Mouse (Mus musculus) testis, adult 2 months (tissue): ENCODE measurements around the gene Ostc. TPM values are rescaled to one million over a fixed set of nuclear protein-coding genes. Genes with fewer than 3 reads are reported as not detected.

Experiments
- H3K27ac ChIP-seq: fragments of 200-500 bp; 2 replicates; pipeline ENCODE4 v1.5.1; 2012; ENCODE audit warnings: low read depth, low read length; ENCODE audit not compliant: control insufficient read depth, insufficient read depth
- H3K27me3 ChIP-seq: fragments of 200-500 bp; 2 replicates; pipeline ENCODE4 v1.6.1; 2012; ENCODE audit warnings: mild to moderate bottlenecking, low read length, moderate library complexity; ENCODE audit not compliant: control insufficient read depth, insufficient read depth
- H3K36me3 ChIP-seq: fragments of 200-500 bp; 2 replicates; pipeline ENCODE4 v1.6.1; 2012; ENCODE audit warnings: mild to moderate bottlenecking, low read length; ENCODE audit not compliant: control insufficient read depth, insufficient read depth
- H3K4me1 ChIP-seq: fragments of 200-500 bp; 2 replicates; pipeline ENCODE4 v1.6.1; 2012; ENCODE audit warnings: low read length; ENCODE audit not compliant: control insufficient read depth, insufficient read depth
- H3K4me3 ChIP-seq: fragments of 200-500 bp; 2 replicates; pipeline ENCODE4 v1.5.1; 2012; ENCODE audit warnings: low read depth, mild to moderate bottlenecking, low read length, moderate library complexity, mixed read lengths; ENCODE audit not compliant: control insufficient read depth
- CTCF ChIP-seq: fragments of 200-500 bp; IDR thresholded peaks from 2 replicates; pipeline ENCODE4 v1.5.1; 2012; ENCODE audit warnings: low read depth, mild to moderate bottlenecking, inconsistent platforms, low read length, moderate library complexity; ENCODE audit not compliant: control insufficient read depth, insufficient read depth, insufficient replicate concordance
- POLR2A ChIP-seq: fragments of 200-500 bp; IDR thresholded peaks from 2 replicates; pipeline ENCODE4 v1.6.1; 2012; ENCODE audit warnings: low read depth, mild to moderate bottlenecking, inconsistent platforms, low read length, moderate library complexity; ENCODE audit not compliant: control insufficient read depth
- polyA plus RNA-seq: library from polyadenylated mRNA; depleted of rRNA; stranded (reverse); fragments of >200 nt; gene quantifications from 2 replicates; pipeline ENCODE4 v1.2.3, GENCODE M21; 2012; rRNA removed

Ostc gene
- polyA plus RNA-seq: 23.3 and 27.2 TPM in 2 replicates

GRCm38 (mm10) chr3:130708967-130709924 is at the start of gene Ostc:
Ostc (minus strand) TSS chr3:130709444.
- H3K36me3 ChIP-seq: 0 out of 2 replicates have a peak, but pooled peaks cover 1% of the 10 kb centered on the region
- peak within 1 kb of the TSS; percentile 90 for H3K4me3 ChIP-seq
- H3K27ac ChIP-seq: peak within 1 kb of the TSS; percentile 67
- H3K27me3 ChIP-seq: no peaks in the 10 kb centered on the region
- peaks cover 5% of the 10 kb centered on the region for H3K4me1 ChIP-seq
- TF ChIP-seq CTCF (no peak), POLR2A (peak; percentile 88)

GRCm38 (mm10) chr3:130758157-130758841 is 49.1 kb upstream of the Ostc start:
- Histone ChIP-seq H3K4me1 (peaks cover 18% of the 10 kb centered on the region), H3K27me3 (no peaks in the 10 kb centered on the region; the same call in 1 of the 2 replicates), H3K36me3 (no peaks in the 10 kb centered on the region), H3K4me3 (no peak overlapping the region), H3K27ac (no peak overlapping the region)
- TF ChIP-seq POLR2A (no peak), CTCF (no peak)

GRCm38 (mm10) chr3:130757117-130757852 is 48.0 kb upstream of the Ostc start:
- no peaks in the 10 kb centered on the region; the same call in 1 of the 2 replicates for H3K27me3 ChIP-seq
- H3K4me3 ChIP-seq: no peak overlapping the region
- H3K4me1 ChIP-seq: peaks cover 18% of the 10 kb centered on the region
- TF ChIP-seq CTCF (no peak), POLR2A (no peak)
- no peak overlapping the region for H3K27ac ChIP-seq
- H3K36me3 ChIP-seq: no peaks in the 10 kb centered on the region

- Histone ChIP-seq H3K27ac (no peak overlapping the region), H3K27me3 (no peaks in the 10 kb centered on the region), H3K4me3 (no peak overlapping the region), H3K4me1 (no peaks in the 10 kb centered on the region), H3K36me3 (no peaks in the 10 kb centered on the region)
- TF ChIP-seq CTCF (no peak), POLR2A (no peak)
Measured at GRCm38 (mm10) chr3:130749206-130749605, 40.0 kb upstream of the Ostc start.

GRCm38 (mm10) chr3:130746673-130747619 is 37.7 kb upstream of the Ostc start:
- Histone ChIP-seq H3K36me3 (no peaks in the 10 kb centered on the region), H3K4me1 (no peaks in the 10 kb centered on the region), H3K27ac (no peak overlapping the region), H3K4me3 (no peak overlapping the region), H3K27me3 (no peaks in the 10 kb centered on the region)
- TF ChIP-seq POLR2A (no peak), CTCF (no peak)

- Histone ChIP-seq H3K27ac (no peak overlapping the region), H3K36me3 (no peaks in the 10 kb centered on the region), H3K4me3 (no peak overlapping the region), H3K27me3 (no peaks in the 10 kb centered on the region), H3K4me1 (peaks cover 2% of the 10 kb centered on the region; the same call in 1 of the 2 replicates)
- no peak for TF ChIP-seq CTCF
- no peak for TF ChIP-seq POLR2A
Measured at GRCm38 (mm10) chr3:130737652-130738361, 28.6 kb upstream of the Ostc start.
